Mouse (Mus musculus) heart, embryonic 10.5 days (tissue): ENCODE measurements around the gene Anapc2. TPM values are rescaled to one million over a fixed set of nuclear protein-coding genes. Genes with fewer than 3 reads are reported as not detected.

Source experiments
- DNase-seq: peaks from one replicate; pipeline ENCODE4 v3.0.0-alpha.2; 2017; ENCODE audit warnings: low spot score
- H3K27ac ChIP-seq: fragments of 300-500 bp; sonication (generic); 2 replicates; pipeline ENCODE4 v1.5.1; 2016; ENCODE audit warnings: mild to moderate bottlenecking
- H3K27me3 ChIP-seq: fragments of 300-500 bp; sonication (generic); 2 replicates; pipeline ENCODE4 v1.6.1; 2016; ENCODE audit warnings: mild to moderate bottlenecking; ENCODE audit not compliant: poor library complexity, insufficient read depth, severe bottlenecking
- H3K36me3 ChIP-seq: fragments of 300-500 bp; sonication (generic); 2 replicates; pipeline ENCODE4 v1.6.1; 2016; ENCODE audit warnings: mild to moderate bottlenecking, moderate library complexity
- H3K4me1 ChIP-seq: fragments of 300-500 bp; sonication (generic); 2 replicates; pipeline ENCODE4 v1.6.1; 2016; ENCODE audit warnings: mild to moderate bottlenecking
- H3K4me3 ChIP-seq: fragments of 300-500 bp; sonication (generic); 2 replicates; pipeline ENCODE4 v1.5.1; 2016; ENCODE audit warnings: mild to moderate bottlenecking, moderate library complexity
- H3K9me3 ChIP-seq: fragments of 300-500 bp; sonication (generic); 2 replicates; pipeline ENCODE4 v1.6.1; 2016; ENCODE audit warnings: mild to moderate bottlenecking, moderate library complexity
- WGBS: fragments of 180-500 bp; shearing (Covaris S2); methylation state at CpG from one replicate; pipeline ENCODE4 v1.1.7; 2016; 5-methylcytosine and 5-hydroxymethylcytosine counted together
- polyA plus RNA-seq: library from polyadenylated mRNA; unstranded; fragments of >200 nt; fragmentation: Nextera tagmentation; extraction: Ambion mirVana; gene quantifications from 2 replicates; pipeline ENCODE4 v1.2.1, GENCODE M21; 2016

The Anapc2 gene
- polyA plus RNA-seq, 1 experiment from 2014 or later = 113 TPM

DNA sequence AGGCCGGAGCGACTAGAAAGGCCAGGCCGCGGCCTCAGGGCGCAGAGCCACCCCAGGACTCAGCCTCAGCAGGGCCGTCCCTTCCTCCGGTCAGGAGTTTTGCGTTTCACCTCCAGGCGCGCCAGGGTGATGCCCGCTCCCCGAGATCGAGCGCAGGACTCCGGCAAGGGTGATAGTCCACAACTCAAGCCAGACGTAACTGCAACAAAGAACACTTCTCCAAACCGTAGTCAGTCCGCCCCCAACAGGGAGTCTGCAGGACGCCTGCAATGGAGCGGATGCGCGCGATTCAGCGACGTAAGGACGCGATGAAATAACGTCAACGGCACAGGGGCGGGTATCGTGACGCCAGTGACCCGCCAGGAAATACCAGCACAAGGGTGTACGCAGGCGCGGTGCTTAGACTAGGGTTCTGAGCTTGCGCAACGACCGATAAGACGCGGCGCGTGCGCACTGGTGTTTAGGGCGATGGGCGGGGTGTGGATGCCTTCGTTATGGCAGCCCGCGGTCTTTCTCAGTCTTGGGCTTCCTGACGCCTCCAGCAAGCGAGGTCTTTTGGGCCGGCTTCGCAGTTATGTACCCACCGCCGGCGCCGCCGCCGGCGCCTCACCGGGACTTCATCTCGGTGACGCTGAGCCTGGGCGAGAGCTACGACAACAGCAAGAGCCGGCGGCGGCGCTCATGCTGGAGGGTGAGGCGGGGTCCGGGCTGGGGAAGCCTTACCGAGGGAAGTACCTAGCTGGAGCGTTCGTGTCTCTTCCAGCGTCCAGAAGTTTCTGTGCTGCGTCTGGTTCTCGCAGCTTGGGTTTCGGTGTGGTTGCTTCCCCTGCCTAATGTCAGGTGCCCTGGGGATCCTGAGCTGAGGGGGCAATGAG is 60.2 kb downstream of the Anapc2 start, which contains the start of gene Man1b1:
Man1b1 (plus strand) TSS at position 53 of the 875 bp plus-strand sequence.
- Histone ChIP-seq H3K27me3 (no peaks in the 10 kb centered on the region), H3K4me1 (peaks cover 14% of the 10 kb centered on the region), H3K9me3 (no peaks in the 10 kb centered on the region), H3K4me3 (peak within 1 kb of the TSS; percentile 94), H3K36me3 (peaks cover 38% of the 10 kb centered on the region), H3K27ac (peak within 1 kb of the TSS; percentile 96)
- peak; percentile 100 for DNase-seq
- WGBS = under 1% methylated on average over 78 of the region's 78 CpGs

DNA sequence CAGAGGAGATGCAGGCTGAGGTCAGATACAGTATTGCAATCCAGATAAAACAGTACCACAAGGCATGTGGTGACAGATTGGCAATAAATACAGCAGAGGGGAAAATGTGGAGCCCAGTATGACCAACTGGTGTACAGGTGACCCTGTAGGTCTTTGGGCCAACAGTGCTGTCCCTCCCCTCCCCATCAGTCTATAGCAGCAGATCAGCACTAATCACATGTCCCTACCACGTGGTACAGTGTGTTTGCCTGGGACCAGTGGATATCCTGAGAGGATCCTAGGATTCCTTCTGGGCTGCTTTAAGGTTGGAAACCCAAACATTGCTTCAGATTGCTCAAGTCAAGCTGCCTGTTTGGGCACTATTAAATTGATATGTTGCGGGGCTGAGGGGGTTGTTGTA is 61.3 kb downstream of the Anapc2 start:
- WGBS = 78% methylated on average over 2 of the region's 2 CpGs
- peaks cover 49% of the 10 kb centered on the region for H3K36me3 ChIP-seq

More for the DNA sequence above, 61.3 kb downstream of the Anapc2 start:
- no peak overlapping the region for H3K27ac ChIP-seq
- H3K9me3 ChIP-seq = no peaks in the 10 kb centered on the region
- H3K4me1 ChIP-seq = peaks cover 14% of the 10 kb centered on the region
- H3K4me3 ChIP-seq = peak overlapping the region; percentile 94
- no peak for DNase-seq
- H3K27me3 ChIP-seq = no peaks in the 10 kb centered on the region

Other genes starting within 250 kb of the Anapc2 start
- gene Nsmf, start 218.1 kb upstream of the Anapc2 start, polyA plus RNA-seq = 52.2 and 53.2 TPM in 2 replicates
- 0.13 TPM in 1 of 2 replicates, not detected in the other for gene Entpd8, start 192.2 kb upstream of the Anapc2 start, polyA plus RNA-seq
- gene Noxa1, start 177.3 kb upstream of the Anapc2 start, polyA plus RNA-seq = 0.14 TPM in 1 of 2 replicates, not detected in the other
- gene Nrarp, start 91.7 kb upstream of the Anapc2 start, polyA plus RNA-seq = 5.7 and 5.9 TPM in 2 replicates
- gene Tor4a, start 75.6 kb upstream of the Anapc2 start, polyA plus RNA-seq = 7.7 and 8.4 TPM in 2 replicates
- gene Nelfb, start 61.0 kb upstream of the Anapc2 start, polyA plus RNA-seq = 90.9 and 99.8 TPM in 2 replicates
- 0.10 TPM in 1 of 2 replicates, not detected in the other for gene Stpg3, start 57.8 kb upstream of the Anapc2 start, polyA plus RNA-seq
- 0.92 TPM in 1 of 2 replicates, not detected in the other for gene Fam166a, start 53.7 kb upstream of the Anapc2 start, polyA plus RNA-seq
- 544 and 610 TPM in 2 replicates for gene Tubb4b, start 47.8 kb upstream of the Anapc2 start, polyA plus RNA-seq
- gene Slc34a3, start 38.1 kb upstream of the Anapc2 start, polyA plus RNA-seq = not detected in 2 replicates
- gene Rnf224, start 35.7 kb upstream of the Anapc2 start, polyA plus RNA-seq = 0.08 TPM in 1 of 2 replicates, not detected in the other
- gene Rnf208, start 30.2 kb upstream of the Anapc2 start, polyA plus RNA-seq = 6.4 and 9.1 TPM in 2 replicates
- not detected in 2 replicates for gene Cysrt1, start 30.0 kb upstream of the Anapc2 start, polyA plus RNA-seq
- 4.0 and 6.0 TPM in 2 replicates for gene AL732309.1, start 25.6 kb upstream of the Anapc2 start, polyA plus RNA-seq
- 17.1 and 19.0 TPM in 2 replicates for gene Tmem203, start 17.0 kb upstream of the Anapc2 start, polyA plus RNA-seq
- 5.1 and 6.4 TPM in 2 replicates for gene Tprn, start 9.9 kb upstream of the Anapc2 start, polyA plus RNA-seq
- gene Ssna1, start within 50 bp of the Anapc2 start, polyA plus RNA-seq = 164 and 199 TPM in 2 replicates
- not detected in 2 replicates for gene Tmem210, start 15.7 kb downstream of the Anapc2 start, polyA plus RNA-seq
- gene Lrrc26, start 17.4 kb downstream of the Anapc2 start, polyA plus RNA-seq = not detected in 2 replicates
- 0.93 TPM in 1 of 2 replicates, not detected in the other for gene Grin1, start 46.7 kb downstream of the Anapc2 start, polyA plus RNA-seq
- 31.7 and 52.3 TPM in 2 replicates for gene Man1b1, start 59.9 kb downstream of the Anapc2 start, polyA plus RNA-seq
- 12.9 and 19.1 TPM in 2 replicates for gene Dpp7, start 83.9 kb downstream of the Anapc2 start, polyA plus RNA-seq
- 9.5 and 12.7 TPM in 2 replicates for gene Uap1l1, start 93.2 kb downstream of the Anapc2 start, polyA plus RNA-seq
- gene Sapcd2, start 99.8 kb downstream of the Anapc2 start, polyA plus RNA-seq = 26.8 and 31.8 TPM in 2 replicates
- not detected in 2 replicates for gene Entpd2, start 123.4 kb downstream of the Anapc2 start, polyA plus RNA-seq
- gene Npdc1, start 126.9 kb downstream of the Anapc2 start, polyA plus RNA-seq = 14.6 and 16.5 TPM in 2 replicates
- gene Fut7, start 150.8 kb downstream of the Anapc2 start, polyA plus RNA-seq = not detected in 2 replicates
- gene Abca2, start 156.2 kb downstream of the Anapc2 start, polyA plus RNA-seq = 3.5 and 4.7 TPM in 2 replicates
- gene Clic3, start 184.4 kb downstream of the Anapc2 start, polyA plus RNA-seq = 0.69 and 1.1 TPM in 2 replicates
- 15.6 and 17.7 TPM in 2 replicates for gene Paxx, start 188.6 kb downstream of the Anapc2 start, polyA plus RNA-seq
- 0.18 and 0.32 TPM in 2 replicates for gene Ptgds, start 197.6 kb downstream of the Anapc2 start, polyA plus RNA-seq
- not detected in 2 replicates for gene Lcn12, start 221.4 kb downstream of the Anapc2 start, polyA plus RNA-seq
- 86.0 and 92.1 TPM in 2 replicates for gene Fbxw5, start 228.3 kb downstream of the Anapc2 start, polyA plus RNA-seq
- gene C8g, start 229.2 kb downstream of the Anapc2 start, polyA plus RNA-seq = 4.2 and 6.0 TPM in 2 replicates